Mouse (Mus musculus) embryonic facial prominence, embryonic 11.5 days (tissue): ENCODE results near the gene Nrp2. TPM values are rescaled to one million over a fixed set of nuclear protein-coding genes. Genes with fewer than 3 reads are reported as not detected.

Experiments used
- ATAC-seq: fragments of 200-750 bp; cut with Nextera tagmentation; replicated peaks from 2 replicates; pipeline ENCODE4 v1.8.0; 2017; ENCODE audit warnings: low read depth; ENCODE audit not compliant: insufficient number of reproducible peaks, low FRiP score, low TSS enrichment
- DNase-seq: peaks from one replicate; pipeline ENCODE4 v3.0.0-alpha.2; 2015; ENCODE audit warnings: low spot score
- H3K27ac ChIP-seq: fragments of 300-500 bp; sonication (generic); replicated peaks from 2 replicates; pipeline ENCODE4 v1.5.1; 2014; ENCODE audit warnings: mild to moderate bottlenecking, low read depth, low read length, control low read depth
- H3K27me3 ChIP-seq: fragments of 300-500 bp; sonication (generic); 2 replicates; pipeline ENCODE4 v1.6.1; 2014; ENCODE audit warnings: mild to moderate bottlenecking, low read length, moderate library complexity, mixed read lengths; ENCODE audit not compliant: control insufficient read depth, insufficient read depth
- H3K36me3 ChIP-seq: fragments of 300-500 bp; sonication (generic); replicated peaks from 2 replicates; pipeline ENCODE4 v1.6.1; 2014; ENCODE audit warnings: low read depth, mild to moderate bottlenecking, low read length, moderate library complexity, mixed read lengths; ENCODE audit not compliant: control insufficient read depth, insufficient read depth
- H3K4me1 ChIP-seq: fragments of 300-500 bp; sonication (generic); 2 replicates; pipeline ENCODE4 v1.6.1; 2014; ENCODE audit warnings: low read length, mixed read lengths; ENCODE audit not compliant: control insufficient read depth, insufficient read depth
- H3K4me2 ChIP-seq: fragments of 300-500 bp; sonication (generic); 2 replicates; pipeline ENCODE4 v1.6.1; 2014; ENCODE audit warnings: low read depth, mild to moderate bottlenecking, control low read depth, low read length, moderate library complexity
- H3K4me3 ChIP-seq: fragments of 300-500 bp; sonication (generic); 2 replicates; pipeline ENCODE4 v1.5.1; 2014; ENCODE audit warnings: low read depth, low read length, control low read depth
- H3K9ac ChIP-seq: fragments of 300-500 bp; sonication (generic); replicated peaks from 2 replicates; pipeline ENCODE4 v1.6.1; 2014; ENCODE audit warnings: mild to moderate bottlenecking, control low read depth, low read length
- H3K9me3 ChIP-seq: fragments of 300-500 bp; sonication (generic); replicated peaks from 2 replicates; pipeline ENCODE4 v1.6.1; 2016; ENCODE audit warnings: mild to moderate bottlenecking, low read length, inconsistent platforms, mixed read lengths; ENCODE audit not compliant: control insufficient read depth
- WGBS: fragments of 180-500 bp; shearing (Covaris S2); extraction: QIAGEN DNeasy Blood & Tissue Kit; methylation state at CpG from one replicate; pipeline ENCODE4 v1.1.7; 2014; 5-methylcytosine and 5-hydroxymethylcytosine counted together
- polyA plus RNA-seq: library from polyadenylated mRNA; unstranded; fragments of >200 nt; fragmentation: Nextera tagmentation; extraction: Ambion mirVana; gene quantifications from 2 replicates; pipeline ENCODE4 v1.2.1, GENCODE M21; 2014

Gene Nrp2
- polyA plus RNA-seq, 1 experiment from 2014 or later = 20.2 TPM

GRCm38 (mm10) chr1:62701065-62701921 is 1.8 kb upstream of the Nrp2 start:
- Histone ChIP-seq H3K4me1 (peaks cover 2% of the 10 kb centered on the region; the same call in 1 of the 2 replicates), H3K27me3 (no peaks in the 10 kb centered on the region), H3K9ac (no peak overlapping the region), H3K4me2 (no peak overlapping the region), H3K9me3 (no peaks in the 10 kb centered on the region), H3K27ac (no peak overlapping the region), H3K36me3 (no peaks in the 10 kb centered on the region), H3K4me3 (no peak overlapping the region)
- DNase-seq = peak; percentile 92
- ATAC-seq = no peak
- 33% methylated on average over 10 of the region's 10 CpGs for WGBS

- Histone ChIP-seq H3K4me1 (no peaks in the 10 kb centered on the region; the same call in 1 of the 2 replicates), H3K27ac (no peak overlapping the region; the same call in 1 of the 2 replicates), H3K4me3 (peak overlapping the region; percentile 65), H3K9me3 (no peaks in the 10 kb centered on the region), H3K27me3 (no peaks in the 10 kb centered on the region), H3K36me3 (no peaks in the 10 kb centered on the region), H3K4me2 (peak overlapping the region; percentile 82), H3K9ac (peak overlapping the region; percentile 79)
- 0% methylated on average over 25 of the region's 25 CpGs for WGBS
- DNase-seq (peak; percentile 48), ATAC-seq (no peak)
These were observed 342 bp upstream of the Nrp2 start for GRCm38 (mm10) chr1:62702743-62703142.

DNA sequence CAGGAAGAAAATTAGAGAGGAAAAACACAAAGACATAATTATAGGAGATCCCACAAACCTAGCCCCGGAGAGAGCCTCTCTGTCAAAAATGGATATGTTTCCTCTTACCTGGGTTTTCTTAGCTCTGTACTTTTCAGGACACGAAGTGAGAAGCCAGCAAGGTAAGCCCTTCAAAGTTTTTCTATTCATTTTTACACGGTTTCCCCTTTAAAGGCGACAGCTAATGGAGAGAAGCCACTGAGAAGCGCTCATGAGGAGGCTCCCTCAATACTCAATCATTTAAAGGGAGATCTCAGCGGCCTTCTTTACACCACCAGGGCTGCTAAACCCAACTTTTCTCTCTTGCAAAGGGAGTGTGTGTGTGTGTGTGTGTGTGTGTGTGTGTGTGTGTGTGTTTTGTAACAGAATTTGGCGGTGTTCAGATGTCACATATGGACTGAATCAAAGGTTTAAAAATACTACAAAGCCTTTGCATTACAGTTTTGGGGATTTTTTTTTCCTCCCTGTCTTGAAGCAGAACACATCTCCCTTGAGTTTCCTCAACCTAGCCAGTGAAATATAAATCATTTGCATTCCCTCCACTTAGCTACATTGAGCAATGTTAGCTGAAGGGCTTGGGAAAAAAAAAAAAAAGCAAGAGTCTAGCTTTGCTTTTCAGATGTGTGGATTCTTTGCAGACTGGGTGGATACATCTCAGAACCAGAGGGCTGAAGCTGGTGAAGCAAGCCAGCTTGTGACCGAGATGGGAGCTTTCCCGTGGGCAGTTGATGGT is 1.2 kb downstream of the Nrp2 start:
- Histone ChIP-seq H3K4me3 (peak overlapping the region; percentile 65), H3K9me3 (no peaks in the 10 kb centered on the region), H3K27ac (no peak overlapping the region), H3K27me3 (peaks cover 2% of the 10 kb centered on the region; the same call in 1 of the 2 replicates), H3K4me1 (no peaks in the 10 kb centered on the region; the same call in 1 of the 2 replicates), H3K9ac (peak overlapping the region; percentile 79), H3K36me3 (no peaks in the 10 kb centered on the region), H3K4me2 (peak overlapping the region; percentile 82)
- no peak for ATAC-seq
- under 1% methylated on average over 9 of the region's 9 CpGs for WGBS
- DNase-seq = peak; percentile 50

DNA sequence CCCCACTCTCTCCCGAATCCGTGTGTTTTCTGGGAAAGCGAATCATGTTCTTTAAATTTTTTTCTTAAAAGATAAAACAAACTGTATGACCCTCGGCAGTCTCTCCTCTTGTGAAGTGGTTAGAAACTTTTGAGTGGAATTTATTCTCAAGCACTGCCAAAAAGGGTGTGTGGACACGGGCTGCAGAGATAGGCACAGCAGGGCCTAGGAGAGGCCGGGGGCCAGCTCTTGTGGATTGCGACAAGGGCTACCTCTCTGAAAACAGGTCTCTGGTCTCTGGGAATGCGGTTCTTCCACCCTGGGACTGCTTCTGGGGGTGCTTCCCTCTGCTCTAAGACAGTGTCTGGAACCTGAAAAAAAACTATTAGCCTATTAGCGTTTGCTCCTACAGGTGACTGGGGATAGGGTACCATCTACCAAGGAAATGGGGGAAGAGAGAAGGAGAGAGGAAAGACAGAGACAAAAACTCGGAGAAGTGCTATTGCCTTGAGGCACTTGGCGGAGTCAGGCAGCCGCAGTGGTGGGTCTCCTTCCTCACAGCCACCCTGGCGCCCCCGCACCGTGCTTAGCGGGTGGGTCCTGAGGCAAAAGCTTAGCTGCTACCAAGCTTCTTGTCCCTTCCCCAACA is 1.9 kb downstream of the Nrp2 start:
- Histone ChIP-seq H3K27me3 (peaks cover 2% of the 10 kb centered on the region; the same call in 1 of the 2 replicates), H3K9ac (peak overlapping the region; percentile 79), H3K4me1 (no peaks in the 10 kb centered on the region; the same call in 1 of the 2 replicates), H3K4me3 (peak overlapping the region; percentile 65), H3K9me3 (no peaks in the 10 kb centered on the region), H3K27ac (no peak overlapping the region), H3K36me3 (no peaks in the 10 kb centered on the region), H3K4me2 (peak overlapping the region; percentile 82)
- whole genome bisulfite sequencing = 3% methylated on average over 16 of the region's 16 CpGs
- ATAC-seq (no peak), DNase-seq (no peak)

GRCm38 (mm10) chr1:62705517-62705981 is 2.5 kb downstream of the Nrp2 start:
- 1% methylated on average over 18 of the region's 18 CpGs for WGBS
- no peaks in the 10 kb centered on the region for H3K36me3 ChIP-seq
- H3K27me3 ChIP-seq = peaks cover 2% of the 10 kb centered on the region; the same call in 1 of the 2 replicates
- DNase-seq (no peak), ATAC-seq (no peak)
- peak overlapping the region; percentile 79 for H3K9ac ChIP-seq
- peak overlapping the region; percentile 82 for H3K4me2 ChIP-seq
- H3K4me3 ChIP-seq = peak overlapping the region; percentile 65
- no peaks in the 10 kb centered on the region; the same call in 1 of the 2 replicates for H3K4me1 ChIP-seq
- H3K27ac ChIP-seq = no peak overlapping the region
- no peaks in the 10 kb centered on the region for H3K9me3 ChIP-seq

DNA sequence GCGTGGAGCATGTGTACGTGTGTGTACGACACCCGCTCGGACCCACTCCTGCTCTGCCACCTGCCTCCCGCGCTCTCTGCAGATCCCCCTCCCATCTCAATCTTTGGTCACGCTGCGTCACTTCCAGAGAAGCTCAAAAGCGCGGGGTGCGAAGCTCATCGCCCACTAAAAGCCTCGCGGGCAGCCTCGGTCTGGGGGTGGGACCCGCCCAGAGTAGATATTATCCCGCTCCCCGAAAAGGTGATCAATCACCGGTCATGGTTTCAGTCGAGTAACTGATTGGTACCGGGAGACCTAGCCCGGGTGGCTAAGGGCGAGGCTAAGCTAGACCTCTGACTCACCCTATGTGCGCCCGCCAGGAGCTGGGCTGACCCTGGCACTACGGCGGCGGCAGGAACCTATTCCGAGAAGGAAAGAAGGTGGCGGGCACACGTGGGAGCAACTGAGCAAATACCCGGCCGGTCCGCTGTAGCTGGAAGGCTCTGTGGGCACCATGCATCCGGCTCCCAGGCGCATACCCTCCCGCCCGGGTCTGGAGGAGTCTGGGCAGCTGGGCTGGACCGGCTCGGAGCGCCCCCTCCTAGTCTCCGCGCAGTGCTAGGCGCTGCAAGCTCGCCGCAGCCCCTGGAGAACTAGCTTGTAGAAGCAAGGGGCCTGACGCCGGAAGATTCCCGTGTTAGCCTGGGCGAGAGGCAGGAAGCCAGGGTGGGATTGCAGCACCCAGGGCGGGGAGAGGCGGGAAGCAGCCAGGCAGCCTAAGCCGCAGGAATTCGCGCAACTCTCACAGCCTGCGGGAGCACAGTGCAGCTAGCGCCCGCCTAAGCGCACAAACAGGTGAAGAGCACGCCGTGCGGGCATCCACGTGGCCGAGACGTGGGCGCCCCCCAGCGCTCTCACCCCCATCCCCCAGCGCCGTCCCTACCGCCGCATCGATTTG is 3.3 kb downstream of the Nrp2 start:
- DNase-seq (peak; percentile 70), ATAC-seq (peak; percentile 56)
- no peaks in the 10 kb centered on the region for H3K9me3 ChIP-seq
- H3K4me1 ChIP-seq = no peaks in the 10 kb centered on the region; the same call in 1 of the 2 replicates
- under 1% methylated on average over 73 of the region's 73 CpGs for WGBS
- H3K27ac ChIP-seq = no peak overlapping the region
- peaks cover 2% of the 10 kb centered on the region; the same call in 1 of the 2 replicates for H3K27me3 ChIP-seq
- peak overlapping the region; percentile 82 for H3K4me2 ChIP-seq
- H3K4me3 ChIP-seq = peak overlapping the region; percentile 65
- H3K9ac ChIP-seq = peak overlapping the region; percentile 79
- no peaks in the 10 kb centered on the region for H3K36me3 ChIP-seq
